Mouse (Mus musculus) heart, postnatal 0 days (tissue): ENCODE data around the gene Rbfox3. TPM values are rescaled to one million over a fixed set of nuclear protein-coding genes. Genes with fewer than 3 reads are reported as not detected.

Experiments
- ATAC-seq: fragments of 200-750 bp; cut with Nextera tagmentation; 2 replicates; pipeline ENCODE4 v1.8.0; 2017; ENCODE audit warnings: low read depth, moderate number of reproducible peaks, moderate library complexity; ENCODE audit not compliant: insufficient read depth
- DNase-seq: peaks from one replicate; pipeline ENCODE4 v3.0.0-alpha.2; 2016; ENCODE audit warnings: low spot score
- H3K27ac ChIP-seq: fragments of 300-500 bp; sonication (generic); 2 replicates; pipeline ENCODE4 v1.5.1; 2014; ENCODE audit warnings: low read depth, mild to moderate bottlenecking
- H3K27me3 ChIP-seq: fragments of 300-500 bp; sonication (generic); 2 replicates; pipeline ENCODE4 v1.6.1; 2014; ENCODE audit warnings: low read length, mixed read lengths; ENCODE audit not compliant: control insufficient read depth, insufficient read depth
- H3K36me3 ChIP-seq: fragments of 300-500 bp; sonication (generic); replicated peaks from 2 replicates; pipeline ENCODE4 v1.6.1; 2014; ENCODE audit warnings: low read length, mixed read lengths; ENCODE audit not compliant: control insufficient read depth, insufficient read depth
- H3K4me1 ChIP-seq: fragments of 300-500 bp; sonication (generic); 2 replicates; pipeline ENCODE4 v1.6.1; 2014; ENCODE audit warnings: antibody characterized with exemption; ENCODE audit not compliant: control insufficient read depth, insufficient read depth
- H3K4me2 ChIP-seq: fragments of 300-500 bp; sonication (generic); 2 replicates; pipeline ENCODE4 v1.6.1; 2014; ENCODE audit warnings: low read depth, mild to moderate bottlenecking, low read length, moderate library complexity
- H3K4me3 ChIP-seq: fragments of 300-500 bp; sonication (generic); 2 replicates; pipeline ENCODE4 v1.5.1; 2014; ENCODE audit warnings: low read depth, low read length
- H3K9ac ChIP-seq: fragments of 300-500 bp; sonication (generic); replicated peaks from 2 replicates; pipeline ENCODE4 v1.6.1; 2014; ENCODE audit warnings: low read depth, low read length, mixed read lengths
- H3K9me3 ChIP-seq: fragments of 300-500 bp; sonication (generic); replicated peaks from 2 replicates; pipeline ENCODE4 v1.6.1; 2016; ENCODE audit warnings: low read length; ENCODE audit not compliant: control insufficient read depth
- CTCF ChIP-seq: IDR thresholded peaks from 2 replicates; pipeline ENCODE4 v1.5.1; 2016; ENCODE audit warnings: antibody characterized with exemption, control low read depth, low read depth
- EP300 ChIP-seq: IDR thresholded peaks from 2 replicates; pipeline ENCODE4 v1.6.1; 2016; ENCODE audit warnings: antibody characterized with exemption, low read depth
- WGBS: fragments of 180-500 bp; shearing (Covaris S2); extraction: QIAGEN DNeasy Blood & Tissue Kit; methylation state at CpG from one replicate; pipeline ENCODE4 v1.1.7; 2014; 5-methylcytosine and 5-hydroxymethylcytosine counted together
- polyA plus RNA-seq: library from polyadenylated mRNA; unstranded; fragments of >200 nt; fragmentation: Nextera tagmentation; extraction: Ambion mirVana; gene quantifications from 2 replicates; pipeline ENCODE4 v1.2.1, GENCODE M21; 2015
- total RNA-seq: library from RNA; depleted of rRNA; stranded (reverse); fragments of >200 nt; gene quantifications from 2 replicates; pipeline ENCODE4 v1.2.3, GENCODE M21; 2014; ENCODE audit warnings: low replicate concordance

Rbfox3 gene
- total and polyA plus RNA-seq, 2 experiments from 2014 or later = 0.08 to 1.2 TPM

GRCm38 (mm10) chr11:118476396-118477373 is 434.7 kb downstream of the Rbfox3 start, which contains the start of gene Engase:
TSS of gene Engase (plus strand) at chr11:118476829.
- Histone ChIP-seq H3K27ac (peak within 1 kb of the TSS; percentile 49; the same call in 1 of the 2 replicates), H3K27me3 (no peaks in the 10 kb centered on the region), H3K9ac (peak within 1 kb of the TSS; percentile 47), H3K4me3 (peak within 1 kb of the TSS; percentile 60), H3K36me3 (0 out of 2 replicates have a peak, but pooled peaks cover 5% of the 10 kb centered on the region), H3K4me2 (peak within 1 kb of the TSS; percentile 73), H3K9me3 (no peaks in the 10 kb centered on the region), H3K4me1 (peaks cover 11% of the 10 kb centered on the region)
- TF ChIP-seq EP300 = no peak
- no peak for TF ChIP-seq CTCF
- peak; percentile 100 for ATAC-seq
- under 1% methylated on average over 53 of the region's 57 CpGs for WGBS
- peak; percentile 96 for DNase-seq

- 84% methylated on average over 7 of the region's 7 CpGs for WGBS
- no peak overlapping the region for H3K9ac ChIP-seq
- H3K9me3 ChIP-seq = no peaks in the 10 kb centered on the region
- ATAC-seq (no peak), DNase-seq (no peak)
- no peak for TF ChIP-seq EP300
- H3K27me3 ChIP-seq = no peaks in the 10 kb centered on the region
- H3K4me1 ChIP-seq = peaks cover 11% of the 10 kb centered on the region
- no peaks in the 10 kb centered on the region for H3K36me3 ChIP-seq
- no peak overlapping the region for H3K4me2 ChIP-seq
- no peak overlapping the region for H3K4me3 ChIP-seq
- H3K27ac ChIP-seq = no peak overlapping the region
These were observed 435.8 kb downstream of the Rbfox3 start for GRCm38 (mm10) chr11:118475496-118476083.

DNA sequence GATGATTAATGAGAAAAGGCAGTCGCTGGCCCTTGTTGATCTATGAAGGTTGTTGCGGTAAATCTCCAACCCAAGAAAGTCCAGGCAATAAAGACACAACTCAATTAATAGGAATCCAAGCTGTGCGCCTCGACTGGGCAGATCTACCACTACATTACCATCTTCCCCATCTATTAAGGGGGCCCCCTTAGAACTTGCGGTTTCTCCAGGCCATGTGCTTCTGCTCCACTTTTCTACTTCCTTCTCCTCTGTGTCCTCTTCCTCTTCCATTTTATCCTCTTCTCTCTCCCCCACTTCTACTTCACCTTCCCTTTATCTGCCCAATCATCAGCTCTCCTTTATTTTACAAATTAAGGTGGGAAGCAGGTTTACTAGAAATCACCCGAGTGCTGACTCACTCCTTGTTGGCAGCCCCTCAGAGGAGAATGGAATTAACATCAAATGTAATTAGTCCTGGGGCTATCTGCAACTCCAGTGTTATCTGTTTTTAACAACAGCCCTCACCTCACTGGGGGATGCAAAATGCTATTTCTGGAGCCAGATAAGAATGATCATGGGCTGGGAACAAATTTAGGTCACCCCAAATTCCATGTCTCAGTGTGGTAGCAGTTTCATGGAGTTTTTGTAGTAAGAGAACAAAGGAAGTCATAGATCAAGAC is 437.4 kb downstream of the Rbfox3 start:
- 67% methylated on average over 6 of the region's 6 CpGs for WGBS
- Histone ChIP-seq H3K9ac (no peak overlapping the region), H3K4me2 (no peak overlapping the region), H3K9me3 (no peaks in the 10 kb centered on the region), H3K27me3 (no peaks in the 10 kb centered on the region), H3K27ac (no peak overlapping the region), H3K4me3 (no peak overlapping the region), H3K36me3 (no peaks in the 10 kb centered on the region), H3K4me1 (peaks cover 11% of the 10 kb centered on the region)
- no peak for TF ChIP-seq EP300
- TF ChIP-seq CTCF = no peak
- DNase-seq (no peak), ATAC-seq (no peak)

DNA sequence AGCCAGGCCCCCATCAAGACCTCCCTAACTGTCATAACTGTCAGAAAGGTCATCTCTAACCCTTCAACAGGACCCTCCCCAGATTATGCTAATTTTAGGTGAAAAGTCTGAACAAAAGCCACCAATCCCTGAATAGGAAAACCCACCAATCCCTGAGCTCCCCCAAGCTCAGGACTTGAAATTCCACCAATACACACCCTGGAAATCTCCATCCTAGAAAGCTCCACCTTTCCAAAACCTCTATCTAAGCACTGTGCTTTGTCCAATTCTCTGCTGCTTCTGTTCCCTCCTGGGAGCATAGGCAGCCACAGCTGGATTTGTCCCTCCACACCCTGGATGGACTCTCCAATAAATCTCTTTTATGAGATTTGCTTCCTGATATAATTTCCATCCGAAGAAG is 438.2 kb downstream of the Rbfox3 start:
- Histone ChIP-seq H3K9ac (no peak overlapping the region), H3K36me3 (no peaks in the 10 kb centered on the region), H3K27ac (no peak overlapping the region), H3K4me1 (peaks cover 11% of the 10 kb centered on the region), H3K4me3 (no peak overlapping the region), H3K9me3 (no peaks in the 10 kb centered on the region), H3K27me3 (no peaks in the 10 kb centered on the region), H3K4me2 (no peak overlapping the region)
- ATAC-seq (no peak), DNase-seq (no peak)
- no peak for TF ChIP-seq CTCF
- TF ChIP-seq EP300 = no peak
- WGBS = 81% methylated on average over 1 of the region's 1 CpGs

GRCm38 (mm10) chr11:118471676-118472075 is 439.7 kb downstream of the Rbfox3 start:
- H3K4me2 ChIP-seq = no peak overlapping the region
- TF ChIP-seq EP300 (no peak), CTCF (no peak)
- no peaks in the 10 kb centered on the region for H3K27me3 ChIP-seq
- H3K9me3 ChIP-seq = no peaks in the 10 kb centered on the region
- no peak for ATAC-seq
- 0 out of 2 replicates have a peak, but pooled peaks cover 7% of the 10 kb centered on the region for H3K4me1 ChIP-seq
- H3K9ac ChIP-seq = no peak overlapping the region
- no peaks in the 10 kb centered on the region for H3K36me3 ChIP-seq
- H3K4me3 ChIP-seq = no peak overlapping the region
- WGBS = 90% methylated on average over 13 of the region's 13 CpGs
- no peak overlapping the region; the same call in 1 of the 2 replicates for H3K27ac ChIP-seq
- no peak for DNase-seq
